Mouse (Mus musculus) heart, adult 2 months (tissue): Measurements from ENCODE around the gene Gm14190.

Source experiments
- CTCF ChIP-seq: fragments of 200-600 bp; IDR thresholded peaks from 2 replicates; pipeline ENCODE4 v1.8.1; 2022; ENCODE audit warnings: antibody characterized with exemption, mild to moderate bottlenecking, moderate library complexity
- POLR2A ChIP-seq: fragments of 200-500 bp; IDR thresholded peaks from 2 replicates; pipeline ENCODE4 v1.6.1; 2011; ENCODE audit warnings: mild to moderate bottlenecking, low read depth, low read length, control low read depth; ENCODE audit not compliant: insufficient read depth

GRCm38 (mm10) chr11:99718759-99719158, 28.2 kb upstream of the Gm14190 start:
- TF ChIP-seq POLR2A (no peak), CTCF (no peak)
